Mouse (Mus musculus) ES-E14 (cell line): ENCODE data around the gene Rpl39.

ENCODE experiments used
- ZC3H11A ChIP-seq: IDR thresholded peaks from 2 replicates; pipeline ENCODE4 v1.6.1; 2012; ENCODE audit warnings: low read depth, mild to moderate bottlenecking, inconsistent platforms, low read length, borderline replicate concordance
- ZNF384 ChIP-seq: IDR thresholded peaks from 2 replicates; pipeline ENCODE4 v1.6.1; 2012; ENCODE audit warnings: low read depth, low read length, inconsistent platforms

- TF ChIP-seq ZC3H11A (no peak), ZNF384 (no peak)
Observed at GRCm38 (mm10) chrX:37068766-37069165, 16.4 kb downstream of the Rpl39 start.
